7 mouse cellular contexts compared by ENCODE assay signal in genomic region chr8:69584611-69585202, GRCm38 (mm10). TPM values are rescaled to one million over a fixed set of nuclear protein-coding genes. Genes with fewer than 3 reads are reported as not detected.
DNase-seq lines count a peak whose midpoint lies in the region; ATAC-seq and TF ChIP-seq lines count a peak whose summit lies in the region.

No protein-coding gene starts in this region.

- no peaks in the 10 kb centered on the region for H3K9me3 ChIP-seq in forebrain, embryonic 14.5 days (replicated peaks; ENCODE audit: control insufficient read depth, low read length)
- no peaks in the 10 kb centered on the region for H3K9me3 ChIP-seq in hindbrain, embryonic 13.5 days

- H3K4me3 ChIP-seq in forebrain, embryonic 14.5 days (ENCODE audit: low read depth, low read length), result peak overlapping the region; percentile 42
- H3K4me3 ChIP-seq in hindbrain, embryonic 13.5 days, result peak overlapping the region; percentile 53
- peak overlapping the region; percentile 49 for H3K4me3 ChIP-seq in left cerebral cortex, adult 2 months

- H3K27ac ChIP-seq in forebrain, embryonic 14.5 days (ENCODE audit: low read depth, low read length), result no peak overlapping the region
- no peak overlapping the region for H3K27ac ChIP-seq in hindbrain, embryonic 13.5 days
- peak overlapping the region; percentile 33; the same call in 1 of the 2 replicates for H3K27ac ChIP-seq in left cerebral cortex, adult 2 months

- no peaks in the 10 kb centered on the region for H3K27me3 ChIP-seq in forebrain, embryonic 14.5 days (replicated peaks; ENCODE audit: control insufficient read depth, insufficient read depth, low read length)
- peaks cover 6% of the 10 kb centered on the region; the same call in 1 of the 2 replicates for H3K27me3 ChIP-seq in hindbrain, embryonic 13.5 days

- H3K9ac ChIP-seq in forebrain, embryonic 14.5 days (ENCODE audit: low read length), result peak overlapping the region; percentile 70
- peak overlapping the region; percentile 74 for H3K9ac ChIP-seq in hindbrain, embryonic 13.5 days

- H3K36me3 ChIP-seq in forebrain, embryonic 14.5 days (ENCODE audit: control insufficient read depth, insufficient read depth, low read length), result no peaks in the 10 kb centered on the region
- no peaks in the 10 kb centered on the region for H3K36me3 ChIP-seq in hindbrain, embryonic 13.5 days

- peak; percentile 68 for ATAC-seq in forebrain, embryonic 14.5 days
- 0 out of 2 replicates have a peak, but pooled peaks have one; percentile 66 for ATAC-seq in hindbrain, embryonic 13.5 days (ENCODE audit: low FRiP score)

- intact Hi-C loops in left cerebral cortex, adult 2 months (cut with DNase I), result no loop called here

- H3K4me2 ChIP-seq in forebrain, embryonic 14.5 days (ENCODE audit: low read length), result peak overlapping the region; percentile 83
- peak overlapping the region; percentile 87 for H3K4me2 ChIP-seq in hindbrain, embryonic 13.5 days

- peak; percentile 78 for DNase-seq in ZHBTc4 (ENCODE audit: low read depth, low spot score)
- DNase-seq in cerebellum, adult 11 months, result peak; percentile 54
- DNase-seq in forebrain, embryonic 14.5 days (ENCODE audit: low spot score), result peak; percentile 33
- peak; percentile 37 to 49 for DNase-seq in left cerebral cortex, adult 2 months (ENCODE audit: extremely low spot score in 1 of 2, low spot score in 2 of 2)
- DNase-seq in lung, postnatal 36 days, result peak; percentile 13
- DNase-seq in right cerebral cortex, postnatal 14 days, result peak; percentile 41

- WGBS in forebrain, embryonic 14.5 days, result 3% methylated on average over 52 of the region's 54 CpGs
- under 1% methylated on average over 54 of the region's 54 CpGs for WGBS in hindbrain, embryonic 13.5 days

- H3K4me1 ChIP-seq in forebrain, embryonic 14.5 days (ENCODE audit: control insufficient read depth, insufficient read depth, low read length), result no peaks in the 10 kb centered on the region
- peaks cover 5% of the 10 kb centered on the region for H3K4me1 ChIP-seq in hindbrain, embryonic 13.5 days (replicated peaks)

- no peak for TF ChIP-seq CTCF in left cerebral cortex, adult 2 months (IDR thresholded peaks at IDR 0.05)

RNA-seq across cellular contexts. Expression of gene Zfp868, which starts 40.6 kb away (rescaled TPM):
- polyA plus RNA-seq in forebrain, embryonic 14.5 days (2014; fragmentation: Nextera tagmentation; extraction: Ambion mirVana), result 49.3 and 53.9 TPM in 2 replicates
- polyA plus RNA-seq in hindbrain, embryonic 13.5 days (2015; fragmentation: Nextera tagmentation; extraction: Ambion mirVana), result 42.0 and 47.7 TPM in 2 replicates
- 10 to 100 TPM; 18.9 to 19.7 TPM for total RNA-seq in left cerebral cortex, adult 2 months (2021)

Comparison
In these comparisons a context has a peak if more than half of its experiments do, and no peak if none do; other contexts are left out.
1. DNase-seq: peak in every context shown above with its lines; median percentile 78 in ZHBTc4; 54 in cerebellum, adult 11 months; 43 in left cerebral cortex, adult 2 months; 41 in right cerebral cortex, postnatal 14 days; 33 in forebrain, embryonic 14.5 days; 13 in lung, postnatal 36 days.